Mouse (Mus musculus) megakaryocyte, embryonic 14.5 days (primary cell): ENCODE results near the gene Hk1.

Experiments
- FLI1 ChIP-seq: IDR thresholded peaks from 2 replicates; pipeline ENCODE4 v1.6.1; 2012; ENCODE audit warnings: low read length, inconsistent platforms, mixed read lengths
- GATA1 ChIP-seq: IDR thresholded peaks from 3 replicates; pipeline ENCODE4 v1.6.1; 2012; ENCODE audit warnings: mixed read lengths, low read length, inconsistent platforms, borderline replicate concordance

DNA sequence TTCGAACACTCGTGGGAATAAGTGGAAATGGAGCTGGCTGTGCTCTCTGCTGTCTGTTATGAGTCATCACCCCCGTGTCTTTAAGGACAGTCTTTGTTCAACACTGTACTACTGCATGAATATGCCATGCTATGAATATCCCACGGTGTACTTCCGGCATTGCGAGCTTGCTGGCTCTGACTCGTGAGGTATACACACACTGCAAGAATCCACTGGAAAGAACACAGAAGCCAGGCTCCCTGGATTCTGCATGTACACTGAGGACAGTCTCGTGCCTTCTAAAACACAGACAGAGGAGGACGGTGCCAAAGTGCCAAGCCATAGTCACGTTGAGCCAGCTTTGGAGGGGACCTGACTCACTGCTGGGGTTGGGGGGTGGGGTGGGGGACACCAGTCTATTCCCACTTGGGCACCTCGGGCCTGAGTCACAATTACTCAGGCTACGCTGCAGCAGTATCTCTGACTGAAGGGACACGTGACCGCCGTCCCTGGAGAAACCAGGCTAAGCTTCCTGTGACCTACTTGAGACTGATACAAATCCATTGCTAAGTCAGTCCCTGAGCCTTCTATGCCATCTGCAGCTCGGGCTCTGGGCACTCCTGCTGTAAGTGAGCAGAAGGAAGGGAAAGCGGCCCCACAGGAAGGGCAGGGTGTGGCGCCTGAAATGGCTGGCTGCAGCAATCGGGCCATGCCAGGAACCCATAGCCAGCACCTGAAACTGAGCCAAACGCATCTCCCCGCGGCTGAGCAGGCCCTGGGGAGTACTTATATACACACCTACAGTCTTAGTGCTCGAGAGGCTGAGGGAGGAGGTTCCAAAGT is 79.5 kb downstream of the Hk1 start:
- TF ChIP-seq GATA1 (no peak), FLI1 (no peak)
